27 mouse cellular contexts compared by ENCODE assay signal in genomic region chr3:54526618-54527017, GRCm38 (mm10).
DNase-seq lines count a peak whose midpoint lies in the region; ATAC-seq and TF ChIP-seq lines count a peak whose summit lies in the region.
"Had no signal": no experiment of that assay in that cellular context is flagged by ENCODE, and none has a peak within 500 bp of the region (broad histone marks: within the 10 kb centered on the region; RNA-seq: fewer than 3 reads in every experiment).

No protein-coding gene starts in this region.

- no peak overlapping the region for H3K4me3 ChIP-seq in forebrain, postnatal 0 days (ENCODE audit: low read depth, low read length)
- H3K4me3 ChIP-seq in forebrain, embryonic 11.5 days (ENCODE audit: low read depth, low read length): no peak overlapping the region
- no peak overlapping the region for H3K4me3 ChIP-seq in kidney, embryonic 14.5 days (ENCODE audit: low read length)
- no peak overlapping the region for H3K4me3 ChIP-seq in limb, embryonic 14.5 days (replicated peaks; ENCODE audit: low read length)
- no peak overlapping the region for H3K4me3 ChIP-seq in limb, embryonic 10.5 days
- H3K4me3 ChIP-seq: embryonic facial prominence, embryonic 13.5 days; embryonic facial prominence, embryonic 15.5 days; erythroblast, embryonic 14.5 days; forebrain, embryonic 10.5 days; forebrain, embryonic 13.5 days; forebrain, embryonic 15.5 days had no signal

- no peaks in the 10 kb centered on the region for H3K9me3 ChIP-seq in forebrain, postnatal 0 days (ENCODE audit: low read length)
- peaks cover 2% of the 10 kb centered on the region; the same call in 1 of the 2 replicates for H3K9me3 ChIP-seq in forebrain, embryonic 11.5 days (ENCODE audit: control insufficient read depth, low read length)
- H3K9me3 ChIP-seq in kidney, embryonic 14.5 days (ENCODE audit: control insufficient read depth, low read length): peaks cover 6% of the 10 kb centered on the region
- peaks cover 8% of the 10 kb centered on the region for H3K9me3 ChIP-seq in limb, embryonic 14.5 days (ENCODE audit: control insufficient read depth, low read length)
- no peaks in the 10 kb centered on the region for H3K9me3 ChIP-seq in limb, embryonic 10.5 days (replicated peaks)
- H3K9me3 ChIP-seq: forebrain, embryonic 15.5 days had no signal

- H3K4me1 ChIP-seq in forebrain, postnatal 0 days (ENCODE audit: insufficient read depth): no peaks in the 10 kb centered on the region
- H3K4me1 ChIP-seq in forebrain, embryonic 11.5 days (replicated peaks; ENCODE audit: control insufficient read depth, insufficient read depth, low read length): no peaks in the 10 kb centered on the region
- H3K4me1 ChIP-seq in kidney, embryonic 14.5 days (ENCODE audit: control insufficient read depth, insufficient read depth, low read length): no peaks in the 10 kb centered on the region
- no peaks in the 10 kb centered on the region for H3K4me1 ChIP-seq in limb, embryonic 14.5 days (ENCODE audit: control insufficient read depth, insufficient read depth, low read length)
- no peaks in the 10 kb centered on the region for H3K4me1 ChIP-seq in limb, embryonic 10.5 days
- H3K4me1 ChIP-seq: embryonic facial prominence, embryonic 13.5 days; forebrain, embryonic 10.5 days; forebrain, embryonic 13.5 days; forebrain, embryonic 15.5 days had no signal

- TF ChIP-seq CTCF in forebrain, postnatal 0 days (IDR thresholded peaks at IDR 0.05; ENCODE audit: low read depth): no peak

- H3K4me2 ChIP-seq in forebrain, postnatal 0 days (ENCODE audit: low read depth): no peak overlapping the region
- no peak overlapping the region for H3K4me2 ChIP-seq in forebrain, embryonic 11.5 days (ENCODE audit: low read depth, low read length, severe bottlenecking)
- H3K4me2 ChIP-seq in kidney, embryonic 14.5 days (replicated peaks; ENCODE audit: low read depth, low read length): no peak overlapping the region
- H3K4me2 ChIP-seq in limb, embryonic 14.5 days (replicated peaks; ENCODE audit: low read depth, low read length, severe bottlenecking): no peak overlapping the region
- H3K4me2 ChIP-seq: embryonic facial prominence, embryonic 13.5 days; embryonic facial prominence, embryonic 15.5 days; forebrain, embryonic 13.5 days; forebrain, embryonic 15.5 days had no signal

- H3K27ac ChIP-seq in forebrain, postnatal 0 days (ENCODE audit: low read depth, low read length): no peak overlapping the region
- H3K27ac ChIP-seq in forebrain, embryonic 11.5 days (ENCODE audit: low read depth, low read length): no peak overlapping the region
- H3K27ac ChIP-seq in kidney, embryonic 14.5 days (ENCODE audit: low read depth, low read length): no peak overlapping the region
- H3K27ac ChIP-seq in limb, embryonic 14.5 days (replicated peaks; ENCODE audit: low read depth, low read length): no peak overlapping the region
- H3K27ac ChIP-seq in limb, embryonic 10.5 days: no peak overlapping the region
- H3K27ac ChIP-seq: embryonic facial prominence, embryonic 13.5 days; embryonic facial prominence, embryonic 15.5 days; forebrain, embryonic 10.5 days; forebrain, embryonic 13.5 days; forebrain, embryonic 15.5 days had no signal

- no peak for TF ChIP-seq POLR2A in limb, embryonic 14.5 days (IDR thresholded peaks at IDR 0.05; ENCODE audit: borderline replicate concordance, extremely low read depth, insufficient read depth, insufficient read length)

- peak; percentile 20; the same call in 1 of the 2 replicates for ATAC-seq in forebrain, postnatal 0 days
- no peak for ATAC-seq in forebrain, embryonic 11.5 days (replicated peaks; ENCODE audit: low FRiP score)
- ATAC-seq in kidney, embryonic 14.5 days (ENCODE audit: low FRiP score, low TSS enrichment): peak; percentile 46; the same call in 1 of the 2 replicates
- ATAC-seq in limb, embryonic 14.5 days (ENCODE audit: low FRiP score, low read depth): no peak
- ATAC-seq: CD4-positive, CD25-positive, alpha-beta regulatory T cell, adult 4 months; forebrain, embryonic 13.5 days; forebrain, embryonic 15.5 days had no signal

- no peaks in the 10 kb centered on the region for H3K27me3 ChIP-seq in forebrain, postnatal 0 days (ENCODE audit: insufficient read depth, low read length)
- H3K27me3 ChIP-seq in forebrain, embryonic 11.5 days (ENCODE audit: control insufficient read depth, insufficient read depth, low read length): no peaks in the 10 kb centered on the region
- H3K27me3 ChIP-seq in kidney, embryonic 14.5 days (ENCODE audit: control insufficient read depth, insufficient read depth, low read length): no peaks in the 10 kb centered on the region
- H3K27me3 ChIP-seq in limb, embryonic 14.5 days (ENCODE audit: control insufficient read depth, insufficient read depth, low read length): no peaks in the 10 kb centered on the region
- no peaks in the 10 kb centered on the region for H3K27me3 ChIP-seq in limb, embryonic 10.5 days (ENCODE audit: low read depth, poor library complexity, severe bottlenecking)
- H3K27me3 ChIP-seq: CH12.LX; embryonic facial prominence, embryonic 13.5 days; embryonic facial prominence, embryonic 15.5 days; forebrain, embryonic 13.5 days; forebrain, embryonic 15.5 days had no signal

- H3K9ac ChIP-seq in forebrain, postnatal 0 days: no peak overlapping the region
- H3K9ac ChIP-seq in forebrain, embryonic 11.5 days (ENCODE audit: low read length): no peak overlapping the region
- H3K9ac ChIP-seq in kidney, embryonic 14.5 days (ENCODE audit: low read depth, low read length): no peak overlapping the region
- no peak overlapping the region for H3K9ac ChIP-seq in limb, embryonic 14.5 days (ENCODE audit: low read depth, low read length, severe bottlenecking)
- H3K9ac ChIP-seq: embryonic facial prominence, embryonic 13.5 days; embryonic facial prominence, embryonic 15.5 days; forebrain, embryonic 13.5 days; forebrain, embryonic 15.5 days had no signal

- 65% methylated on average over 4 of the region's 4 CpGs for WGBS in forebrain, postnatal 0 days
- WGBS in forebrain, embryonic 11.5 days: 88% methylated on average over 4 of the region's 4 CpGs
- WGBS in kidney, embryonic 14.5 days: 29% methylated on average over 4 of the region's 4 CpGs
- 69% methylated on average over 4 of the region's 4 CpGs for WGBS in limb, embryonic 14.5 days
- WGBS in limb, embryonic 10.5 days: 71% methylated on average over 4 of the region's 4 CpGs

- no peaks in the 10 kb centered on the region for H3K36me3 ChIP-seq in forebrain, postnatal 0 days (ENCODE audit: insufficient read depth)
- no peaks in the 10 kb centered on the region for H3K36me3 ChIP-seq in forebrain, embryonic 11.5 days (ENCODE audit: control insufficient read depth, insufficient read depth, low read length)
- H3K36me3 ChIP-seq in kidney, embryonic 14.5 days (ENCODE audit: control insufficient read depth, insufficient read depth, low read length): no peaks in the 10 kb centered on the region
- no peaks in the 10 kb centered on the region for H3K36me3 ChIP-seq in limb, embryonic 14.5 days (ENCODE audit: control insufficient read depth, insufficient read depth, low read length)
- H3K36me3 ChIP-seq in limb, embryonic 10.5 days: no peaks in the 10 kb centered on the region
- H3K36me3 ChIP-seq: embryonic facial prominence, embryonic 13.5 days; embryonic facial prominence, embryonic 15.5 days; forebrain, embryonic 10.5 days; forebrain, embryonic 15.5 days; G1E had no signal

- DNase-seq in forebrain, postnatal 0 days: no peak
- DNase-seq in forebrain, embryonic 11.5 days (ENCODE audit: low spot score): no peak
- no peak for DNase-seq in kidney, postnatal 25 days
- peak; percentile 42 for DNase-seq in limb, embryonic 14.5 days (ENCODE audit: low spot score)
- no peak for DNase-seq in limb, embryonic 10.5 days (ENCODE audit: low spot score)
- peak; percentile 56 for DNase-seq in Muller cell, postnatal 12 days (ENCODE audit: inconsistent ontology term)
- no peak for DNase-seq in embryo, embryonic 10.5 days (ENCODE audit: low spot score)
- DNase-seq: adrenal gland, adult 2 months; adrenal gland, postnatal 10 days; adrenal gland, postnatal 25 days; B cell, adult 2 months; cerebellum, adult 11-12 months; cerebellum, adult 2 months; cerebellum, adult 9-10 months; cerebellum, postnatal 10 days; cerebellum, postnatal 25 days; embryo, embryonic 11 days had no signal

Comparison
In these comparisons a context has a peak if more than half of its experiments do, and no peak if none do; other contexts are left out.
1. ATAC-seq: peak in forebrain, postnatal 0 days (single experiment) and kidney, embryonic 14.5 days (single experiment); none in forebrain, embryonic 11.5 days (single experiment) and limb, embryonic 14.5 days (single experiment).
2. DNase-seq: peak in limb, embryonic 14.5 days (single experiment) and Muller cell, postnatal 12 days (single experiment); none in forebrain, postnatal 0 days (single experiment), forebrain, embryonic 11.5 days (single experiment), kidney, postnatal 25 days (0 of 2), limb, embryonic 10.5 days (single experiment) and embryo, embryonic 10.5 days (single experiment).